Mouse (Mus musculus) spleen, adult 2 months (tissue): Measurements from ENCODE around the gene Grik5. TPM values are rescaled to one million over a fixed set of nuclear protein-coding genes. Genes with fewer than 3 reads are reported as not detected.

Source experiments
- DNase-seq, 2 experiments: peaks; one replicate each; pipeline versions ENCODE4 v3.0.0 to v3.0.0-alpha.2; 2012 to 2021; ENCODE audit warnings: low spot score in 2 of 2, low read depth in 1 of 2
- H3K27ac ChIP-seq: fragments of 200-500 bp; 2 replicates; pipeline ENCODE4 v1.5.1; 2012; ENCODE audit warnings: low read length, inconsistent platforms; ENCODE audit not compliant: insufficient read depth
- H3K27me3 ChIP-seq: fragments of 200-500 bp; 2 replicates; pipeline ENCODE4 v1.6.1; 2012; ENCODE audit warnings: mild to moderate bottlenecking, moderate library complexity, low read length, inconsistent platforms; ENCODE audit not compliant: control insufficient read depth, insufficient read depth
- H3K36me3 ChIP-seq: fragments of 200-500 bp; 2 replicates; pipeline ENCODE4 v1.6.1; 2012; ENCODE audit warnings: mild to moderate bottlenecking, low read length, inconsistent platforms; ENCODE audit not compliant: control insufficient read depth, insufficient read depth
- H3K4me1 ChIP-seq: fragments of 200-500 bp; 2 replicates; pipeline ENCODE4 v1.6.1; 2011; ENCODE audit warnings: inconsistent platforms; ENCODE audit not compliant: control insufficient read depth, insufficient read depth, insufficient read length
- H3K4me3 ChIP-seq: fragments of 200-500 bp; 2 replicates; pipeline ENCODE4 v1.5.1; 2011; ENCODE audit warnings: mild to moderate bottlenecking, inconsistent platforms; ENCODE audit not compliant: insufficient read depth, insufficient read length; ENCODE audit errors: extremely low read depth
- CTCF ChIP-seq: fragments of 200-500 bp; IDR thresholded peaks from 2 replicates; pipeline ENCODE4 v1.5.1; 2011; ENCODE audit warnings: mild to moderate bottlenecking, inconsistent platforms; ENCODE audit not compliant: insufficient read depth, insufficient read length, insufficient replicate concordance; ENCODE audit errors: extremely low read depth
- POLR2A ChIP-seq: fragments of 200-500 bp; IDR thresholded peaks from 2 replicates; pipeline ENCODE4 v1.6.1; 2011; ENCODE audit warnings: low read depth, low read length, inconsistent platforms
- WGBS: fragments of 180-500 bp; shearing (Covaris S2); methylation state at CpG from one replicate; pipeline ENCODE4 v1.1.7; 2018; 5-methylcytosine and 5-hydroxymethylcytosine counted together
- polyA plus RNA-seq: library from polyadenylated mRNA; depleted of rRNA; stranded (reverse); fragments of >200 nt; gene quantifications from 2 replicates; pipeline ENCODE4 v1.2.3, GENCODE M21; 2012

Grik5 gene
- polyA plus RNA-seq, 1 experiment = 10.2 TPM

DNA sequence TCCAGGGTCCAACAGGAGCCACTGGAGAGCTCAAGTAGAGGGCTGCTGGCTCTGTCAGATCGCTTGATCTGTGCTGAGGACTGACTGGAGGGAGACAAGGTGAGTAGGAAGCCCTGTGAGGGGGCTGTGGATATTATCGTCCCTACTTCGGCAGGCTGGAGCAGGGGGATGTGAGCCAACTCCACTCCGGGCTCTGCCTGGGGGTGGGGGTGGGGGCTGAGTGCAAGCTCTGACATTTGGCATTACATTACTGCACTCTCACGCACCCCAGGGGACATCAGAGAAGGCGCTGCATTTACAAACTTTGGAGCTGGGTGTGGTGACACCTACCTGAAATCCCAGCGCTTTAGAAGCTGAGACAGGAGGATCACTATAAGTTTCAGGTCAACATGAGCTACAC, 60.6 kb downstream of the Grik5 start:
- no peak for DNase-seq
- H3K36me3 ChIP-seq = no peaks in the 10 kb centered on the region
- peaks cover 15% of the 10 kb centered on the region for H3K27me3 ChIP-seq
- no peak overlapping the region for H3K4me3 ChIP-seq
- TF ChIP-seq CTCF = no peak
- TF ChIP-seq POLR2A = no peak
- H3K27ac ChIP-seq = no peak overlapping the region
- WGBS = 93% methylated on average over 7 of the region's 7 CpGs
- peaks cover 2% of the 10 kb centered on the region; the same call in 1 of the 2 replicates for H3K4me1 ChIP-seq

- 4% methylated on average over 93 of the region's 97 CpGs for WGBS
- Histone ChIP-seq H3K27me3 (peaks cover 21% of the 10 kb centered on the region), H3K4me1 (peaks cover 7% of the 10 kb centered on the region), H3K4me3 (no peak overlapping the region; the same call in 1 of the 2 replicates), H3K27ac (no peak overlapping the region), H3K36me3 (no peaks in the 10 kb centered on the region)
- DNase-seq = no peak
- TF ChIP-seq CTCF (0 out of 2 replicates have a peak, but pooled peaks have one; percentile 11), POLR2A (no peak)
These were observed 61.8 kb downstream of the Grik5 start for GRCm38 (mm10) chr7:25010090-25010913.

DNA sequence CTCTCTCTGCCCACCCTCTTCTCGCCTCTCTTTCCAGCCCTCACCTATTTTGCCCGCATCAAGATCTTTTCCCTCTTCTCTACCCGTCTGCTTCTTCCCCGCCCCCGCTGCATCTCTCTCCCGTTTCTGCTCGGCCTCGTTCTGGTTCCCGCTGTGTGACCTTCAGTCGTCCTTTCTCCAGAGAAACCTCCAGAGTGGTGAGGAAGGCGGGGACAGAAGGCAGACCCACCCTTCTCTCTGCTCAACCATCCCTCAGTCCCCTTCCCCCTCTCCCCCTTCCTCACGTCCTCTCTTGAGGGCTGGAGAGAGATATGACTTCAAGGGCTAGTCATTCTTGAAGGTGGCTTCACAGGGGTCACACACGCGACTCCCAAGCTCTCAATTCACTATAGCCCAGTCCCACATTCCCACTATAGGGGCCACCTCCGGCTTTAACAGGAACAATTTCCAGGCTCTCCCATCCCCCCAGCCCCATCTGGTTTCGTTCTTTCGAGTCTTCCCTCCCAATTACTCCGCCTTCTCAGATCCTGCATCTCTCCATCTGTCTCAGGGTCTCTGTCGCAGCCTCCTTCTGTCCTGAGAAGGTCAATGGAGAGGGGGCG, 62.9 kb downstream of the Grik5 start:
- Histone ChIP-seq H3K27ac (no peak overlapping the region), H3K36me3 (no peaks in the 10 kb centered on the region), H3K4me1 (peaks cover 7% of the 10 kb centered on the region), H3K4me3 (no peak overlapping the region), H3K27me3 (peaks cover 24% of the 10 kb centered on the region)
- no peak for DNase-seq
- TF ChIP-seq CTCF = no peak
- no peak for TF ChIP-seq POLR2A
- 25% methylated on average over 20 of the region's 20 CpGs for WGBS

DNA sequence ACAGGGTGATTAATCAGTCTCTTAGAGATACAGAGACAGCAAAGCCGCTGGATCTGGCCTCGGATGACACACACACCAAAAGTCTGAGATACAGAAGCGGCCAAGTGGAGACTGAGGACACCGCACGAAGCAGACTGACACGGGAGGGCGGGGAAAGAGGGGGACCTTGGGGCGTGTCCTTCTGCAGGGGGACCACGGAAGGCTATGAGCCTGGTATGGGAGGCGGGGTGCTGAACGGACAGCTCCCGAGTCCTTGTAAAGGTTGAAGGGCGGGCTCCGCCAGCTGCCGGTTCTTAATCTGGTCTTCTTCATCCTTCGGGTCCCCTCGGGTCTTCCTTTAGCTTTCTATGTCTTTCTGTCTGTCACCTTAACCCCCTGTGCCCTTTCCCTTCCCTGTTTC, 63.5 kb downstream of the Grik5 start:
- TF ChIP-seq POLR2A (no peak), CTCF (no peak)
- peaks cover 7% of the 10 kb centered on the region for H3K4me1 ChIP-seq
- H3K27me3 ChIP-seq = peaks cover 24% of the 10 kb centered on the region
- no peak overlapping the region for H3K27ac ChIP-seq
- WGBS = 5% methylated on average over 17 of the region's 17 CpGs
- H3K36me3 ChIP-seq = no peaks in the 10 kb centered on the region
- DNase-seq = peak in 1 of 2 experiments; percentile 13
- H3K4me3 ChIP-seq = no peak overlapping the region

DNA sequence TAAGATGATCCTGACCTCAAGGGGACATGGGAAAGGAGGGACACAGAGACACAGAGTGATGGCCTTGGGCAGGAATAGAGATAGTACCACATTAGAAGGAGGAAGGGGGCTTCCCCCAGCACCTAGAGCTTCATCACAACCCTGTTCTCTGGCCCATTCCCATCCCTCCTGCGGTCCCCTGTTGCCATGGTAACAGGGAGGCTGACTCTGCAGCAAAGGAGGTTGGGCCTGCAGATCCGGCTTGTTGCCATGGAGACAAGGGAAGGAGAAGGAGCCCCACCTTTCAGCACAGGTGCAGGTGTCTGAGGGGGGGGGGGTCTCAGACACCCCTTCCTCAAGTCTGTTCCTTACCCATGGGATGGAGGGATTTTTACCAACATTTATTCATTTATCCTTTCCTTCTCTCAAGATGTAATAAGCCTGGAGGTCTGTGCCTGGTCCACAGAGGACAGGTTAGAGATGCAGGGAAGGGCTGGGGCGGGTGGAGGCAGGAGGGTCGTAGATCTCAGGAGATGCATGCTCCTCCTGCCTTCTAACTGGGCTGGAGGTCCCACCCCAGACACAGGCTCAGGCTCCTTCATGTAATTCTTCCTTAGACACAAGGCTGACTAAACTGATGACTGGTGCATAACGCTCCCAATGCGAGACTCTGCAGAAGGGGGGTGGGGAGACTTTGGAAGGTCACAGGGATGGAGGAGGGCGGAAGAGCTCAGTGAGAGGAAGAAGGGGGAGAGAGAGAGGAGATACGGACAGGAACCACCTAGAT, 64.4 kb downstream of the Grik5 start:
- 37% methylated on average over 8 of the region's 8 CpGs for WGBS
- Histone ChIP-seq H3K4me1 (peaks cover 7% of the 10 kb centered on the region), H3K27ac (no peak overlapping the region), H3K27me3 (peaks cover 24% of the 10 kb centered on the region), H3K4me3 (no peak overlapping the region), H3K36me3 (no peaks in the 10 kb centered on the region)
- DNase-seq = no peak
- no peak for TF ChIP-seq CTCF
- TF ChIP-seq POLR2A = no peak

DNA sequence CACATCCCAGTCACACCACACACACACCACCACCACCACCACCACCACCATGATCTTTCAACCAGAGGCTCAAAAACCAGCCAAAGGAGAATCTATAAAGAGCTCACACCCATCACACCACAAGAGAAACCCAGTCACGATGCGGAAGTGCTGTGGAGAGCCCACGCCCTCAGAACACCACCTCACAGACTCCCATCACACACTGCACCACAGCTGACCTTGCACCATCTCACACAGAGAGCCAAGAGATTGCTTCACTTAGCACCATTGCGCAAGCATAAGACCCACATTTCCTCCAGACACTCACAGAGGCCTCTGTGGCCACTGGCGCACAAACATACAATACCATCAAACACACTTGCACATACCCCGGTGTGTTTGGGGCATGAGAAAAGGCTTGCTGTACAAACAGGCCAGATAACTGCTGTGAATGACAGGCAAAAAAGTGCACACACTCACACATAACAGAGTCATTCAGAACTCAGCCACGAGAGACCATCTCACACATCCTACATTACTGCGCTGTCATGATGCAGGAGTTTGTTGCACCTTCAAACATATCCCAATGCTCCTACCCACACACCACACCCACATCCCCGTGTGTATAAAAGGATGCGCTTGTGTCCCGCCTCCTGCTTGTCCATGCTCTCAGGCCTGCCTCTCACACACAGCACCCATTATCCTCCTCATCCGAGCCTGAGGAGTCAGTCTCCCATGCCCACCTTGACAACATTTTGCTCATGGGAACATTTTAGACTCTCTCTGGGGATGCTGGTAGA, 65.4 kb downstream of the Grik5 start:
- H3K36me3 ChIP-seq = no peaks in the 10 kb centered on the region
- no peak for DNase-seq
- TF ChIP-seq POLR2A = no peak
- no peak for TF ChIP-seq CTCF
- H3K4me1 ChIP-seq = peaks cover 7% of the 10 kb centered on the region
- H3K27me3 ChIP-seq = peaks cover 24% of the 10 kb centered on the region
- no peak overlapping the region for H3K4me3 ChIP-seq
- H3K27ac ChIP-seq = no peak overlapping the region
- 49% methylated on average over 12 of the region's 12 CpGs for WGBS
